Mouse (Mus musculus) c-Kit-positive CD71-positive TER-119-positive erythroid progenitor cells, embryonic 14.5 days (primary cell): ENCODE measurements around the gene Trpm3.

Experiments used
- DNase-seq: peaks from one replicate; pipeline ENCODE4 v3.0.0-alpha.2; 2013; ENCODE audit warnings: low spot score

Gene Trpm3

GRCm38 (mm10) chr19:22929768-22930167 lies 790.9 kb downstream of the Trpm3 start:
- no peak for DNase-seq

GRCm38 (mm10) chr19:22930368-22930834 lies 791.6 kb downstream of the Trpm3 start:
- no peak for DNase-seq

- DNase-seq, result no peak
These were observed 792.2 kb downstream of the Trpm3 start for GRCm38 (mm10) chr19:22931006-22931405.

- DNase-seq, result no peak
These were observed 796.2 kb downstream of the Trpm3 start for GRCm38 (mm10) chr19:22935067-22935466.

GRCm38 (mm10) chr19:22938848-22939724 lies 800.2 kb downstream of the Trpm3 start:
- no peak for DNase-seq

- no peak for DNase-seq
These were observed 801.0 kb downstream of the Trpm3 start for GRCm38 (mm10) chr19:22939836-22940235.

GRCm38 (mm10) chr19:22940487-22940886 lies 801.6 kb downstream of the Trpm3 start:
- no peak for DNase-seq

GRCm38 (mm10) chr19:22940956-22941355 lies 802.1 kb downstream of the Trpm3 start:
- DNase-seq, result no peak

- DNase-seq, result no peak
These were observed 813.6 kb downstream of the Trpm3 start for GRCm38 (mm10) chr19:22952480-22952879.

GRCm38 (mm10) chr19:22953191-22953590 lies 814.3 kb downstream of the Trpm3 start:
- no peak for DNase-seq

- no peak for DNase-seq
These were observed 819.6 kb downstream of the Trpm3 start for GRCm38 (mm10) chr19:22958414-22958813.

- no peak for DNase-seq
These were observed 821.8 kb downstream of the Trpm3 start for GRCm38 (mm10) chr19:22960450-22961265.

GRCm38 (mm10) chr19:22962001-22962708 lies 823.3 kb downstream of the Trpm3 start:
- no peak for DNase-seq

GRCm38 (mm10) chr19:22962731-22963130 lies 823.9 kb downstream of the Trpm3 start:
- no peak for DNase-seq

- DNase-seq, result no peak
These were observed 825.0 kb downstream of the Trpm3 start for GRCm38 (mm10) chr19:22963726-22964398.

- DNase-seq, result no peak
These were observed 826.6 kb downstream of the Trpm3 start for GRCm38 (mm10) chr19:22965470-22965869.

GRCm38 (mm10) chr19:22973294-22973693 lies 834.4 kb downstream of the Trpm3 start:
- DNase-seq, result no peak

GRCm38 (mm10) chr19:22973727-22974126 lies 834.9 kb downstream of the Trpm3 start:
- DNase-seq, result no peak

- no peak for DNase-seq
These were observed 837.0 kb downstream of the Trpm3 start for GRCm38 (mm10) chr19:22975801-22976200.

- no peak for DNase-seq
These were observed 838.7 kb downstream of the Trpm3 start for GRCm38 (mm10) chr19:22977508-22977907.

GRCm38 (mm10) chr19:22978763-22979162 lies 839.9 kb downstream of the Trpm3 start:
- no peak for DNase-seq

GRCm38 (mm10) chr19:22979191-22979590 lies 840.3 kb downstream of the Trpm3 start:
- DNase-seq, result no peak
